Mouse (Mus musculus) cerebellum, adult 18-20 months (tissue): Measurements from ENCODE around the gene Gm2042.
"Not testable (repeated sequence)": the region's sequence is repeated elsewhere in the genome, so short reads cannot be mapped to it uniquely, and the experiment has no call there.

Source experiments
- DNase-seq, 2 experiments: peaks; one replicate each; pipeline ENCODE4 v3.0.0; 2021

Gene Gm2042

DNA sequence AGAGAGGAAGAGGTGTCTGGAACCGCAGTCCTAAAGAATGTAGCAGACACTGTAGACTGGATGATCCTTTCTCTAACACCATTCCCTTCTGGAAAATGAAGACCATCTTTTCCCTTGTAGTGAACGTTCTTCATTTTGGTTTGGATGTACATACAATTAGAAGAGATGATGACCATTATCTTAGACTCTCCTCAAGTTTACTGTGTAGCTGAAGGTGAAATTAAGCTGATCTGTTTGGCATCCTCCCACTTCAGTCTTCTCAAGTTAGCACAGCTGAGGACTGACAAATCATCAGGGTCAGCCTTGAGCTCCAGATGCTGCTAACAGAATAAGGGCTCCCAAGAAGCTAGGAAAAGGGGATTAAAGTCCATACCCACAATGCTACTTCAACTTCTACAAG, at the start of gene Gm2042:
Gene Gm2042, plus strand, starts transcription at position 301 of the 400 bp plus-strand sequence.
- not testable (repeated sequence) for DNase-seq

DNA sequence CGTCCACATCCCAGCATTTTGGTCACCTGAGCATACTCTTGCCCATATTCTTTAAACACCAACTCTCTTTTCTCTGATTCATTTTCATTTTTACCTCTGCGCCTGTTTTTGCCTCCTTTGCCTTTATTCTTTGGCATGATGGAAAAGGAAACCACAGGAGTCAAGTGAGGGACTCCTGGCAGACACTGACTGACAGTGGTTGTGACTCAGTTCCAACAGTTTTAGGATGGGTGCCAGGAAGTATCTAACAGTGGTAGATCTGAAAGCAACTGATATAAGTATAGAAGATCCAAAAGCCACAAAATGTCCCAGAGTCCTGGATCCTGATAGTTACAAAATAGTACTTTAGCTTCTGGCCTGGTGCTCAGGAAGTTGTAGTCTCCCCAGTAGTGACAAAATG, 34.2 kb upstream of the Gm2042 start, which contains the start of gene Gm2035:
Gene Gm2035, minus strand, starts transcription at position 137 of the 400 bp plus-strand sequence.
- DNase-seq: not testable (repeated sequence)

DNA sequence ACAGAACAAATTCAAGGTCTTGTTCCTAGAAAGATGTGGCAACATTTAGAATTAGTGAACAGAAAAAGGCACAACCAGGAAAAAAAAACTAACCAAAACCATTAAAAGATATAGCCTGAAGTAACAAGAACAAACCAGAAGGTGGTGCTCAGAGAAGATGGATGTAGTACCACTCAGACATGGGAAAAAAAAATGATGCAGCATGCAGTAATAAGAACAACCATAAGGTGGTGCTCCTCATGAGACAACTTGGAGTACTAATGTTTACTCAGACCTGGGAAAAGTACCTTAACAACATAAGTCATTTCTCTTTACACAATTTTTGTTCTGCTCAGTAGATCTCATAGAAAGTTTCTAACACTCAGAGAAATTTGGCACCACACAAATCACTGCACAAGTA, 30.1 kb downstream of the Gm2042 start:
- not testable (repeated sequence) for DNase-seq

DNA sequence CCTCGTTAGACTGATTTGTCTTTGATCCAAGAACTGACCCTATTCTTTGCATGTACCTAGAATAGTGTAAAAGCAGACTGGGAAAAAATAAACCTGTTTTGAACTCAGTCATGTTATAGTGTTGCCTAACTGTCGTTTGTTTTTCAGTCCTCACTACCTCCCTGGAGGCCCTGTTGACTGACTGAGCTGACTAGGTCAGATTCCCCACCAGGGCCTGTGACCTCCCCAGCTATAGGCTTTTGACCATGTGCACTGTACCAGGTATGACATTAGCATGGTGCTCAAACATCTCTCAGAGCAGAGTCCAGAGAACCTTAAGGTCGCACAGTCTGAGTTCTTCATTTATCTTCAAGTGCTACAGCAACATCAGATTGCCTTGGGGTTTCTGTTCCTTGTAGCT, 50.2 kb downstream of the Gm2042 start:
- DNase-seq: not testable (repeated sequence)
